Mouse (Mus musculus): ENCODE data around the gene Ttc37. TPM values are rescaled to one million over a fixed set of nuclear protein-coding genes. Genes with fewer than 3 reads are reported as not detected.
A peak's percentile ranks its signal among the peaks of the same experiment; 100 is the strongest.

Gene Ttc37
- total RNA-seq (2018; cell fraction: chromatin; rRNA removed): 10 to 100 TPM in 25 of 26 experiments, 1 to 10 TPM in 1; 9.7 to 97.1 (median 48.2) TPM
- total RNA-seq (2018; cell fraction: cytosol; rRNA removed): 10 to 100 TPM in 16 of 26 experiments, 1 to 10 TPM in 10; 5.8 to 13.1 (median 10.5) TPM
- 10 to 100 TPM in 25 of 26 experiments, 1 to 10 TPM in 1; 9.5 to 42.7 (median 24.3) TPM for total RNA-seq (2018; cell fraction: nucleus; rRNA removed)
- 6.7 to 12.3 TPM (median 7.3 TPM) in 3 replicates for polyA plus RNA-seq (2018)

DNA sequence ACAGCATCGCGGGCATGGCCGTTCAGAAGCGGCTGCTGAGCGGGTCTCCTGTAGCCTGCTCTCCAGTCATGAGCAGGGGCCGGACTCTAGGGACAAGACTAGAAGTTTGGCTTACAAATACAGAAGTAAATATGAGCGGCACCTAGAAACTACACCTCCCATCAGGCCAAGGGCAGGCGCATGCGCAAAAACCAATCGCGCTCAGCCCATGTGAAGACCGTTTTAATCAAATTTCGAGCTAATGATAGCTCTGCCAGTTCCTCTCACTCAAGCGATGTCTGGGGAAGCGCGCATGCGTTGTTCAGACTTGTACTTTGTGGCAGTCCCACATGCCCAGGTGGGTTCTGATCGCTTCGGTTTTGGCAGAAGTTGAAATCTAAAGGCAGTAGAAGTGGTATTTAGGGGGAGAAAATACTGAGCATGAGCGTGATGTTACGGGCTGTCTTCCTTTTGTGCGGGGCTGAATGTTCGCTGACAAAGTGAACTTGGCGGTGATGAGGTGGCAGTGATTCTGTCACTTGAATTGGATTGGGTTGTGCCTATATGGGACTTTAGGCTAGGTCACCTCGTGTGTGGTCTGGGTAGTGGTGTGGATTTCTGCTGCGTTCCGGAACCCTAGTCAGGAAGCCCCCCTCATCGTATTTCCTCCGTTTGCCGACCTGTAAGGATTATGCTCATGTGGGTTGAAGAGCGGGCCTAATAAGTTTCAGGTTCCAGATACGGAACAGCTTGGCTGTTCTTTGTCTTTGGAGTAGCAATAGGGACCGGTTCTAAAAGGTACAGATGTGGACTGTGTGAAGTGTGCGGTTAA is at the start of gene Ttc37, which contains the start of gene Arsk:
TSS of gene Ttc37 (plus strand) at position 242 of the 811 bp plus-strand sequence.
TSS of gene Arsk (minus strand) at position 168 of the 811 bp plus-strand sequence.
- Histone ChIP-seq H3K4me3 (ENCODE audit: inconsistent target) (peak within 1 kb of the TSS; percentile 57), H3K27ac (peak within 1 kb of the TSS; percentile 42), H3K36me3 (ENCODE audit: inconsistent target) (no peaks in the 10 kb centered on the region), H3K79me2 (ENCODE audit: inconsistent target) (peaks cover 29% of the 10 kb centered on the region)
- under 1% methylated on average over 34 of the region's 34 CpGs for WGBS (ENCODE audit: missing documents)

DNA sequence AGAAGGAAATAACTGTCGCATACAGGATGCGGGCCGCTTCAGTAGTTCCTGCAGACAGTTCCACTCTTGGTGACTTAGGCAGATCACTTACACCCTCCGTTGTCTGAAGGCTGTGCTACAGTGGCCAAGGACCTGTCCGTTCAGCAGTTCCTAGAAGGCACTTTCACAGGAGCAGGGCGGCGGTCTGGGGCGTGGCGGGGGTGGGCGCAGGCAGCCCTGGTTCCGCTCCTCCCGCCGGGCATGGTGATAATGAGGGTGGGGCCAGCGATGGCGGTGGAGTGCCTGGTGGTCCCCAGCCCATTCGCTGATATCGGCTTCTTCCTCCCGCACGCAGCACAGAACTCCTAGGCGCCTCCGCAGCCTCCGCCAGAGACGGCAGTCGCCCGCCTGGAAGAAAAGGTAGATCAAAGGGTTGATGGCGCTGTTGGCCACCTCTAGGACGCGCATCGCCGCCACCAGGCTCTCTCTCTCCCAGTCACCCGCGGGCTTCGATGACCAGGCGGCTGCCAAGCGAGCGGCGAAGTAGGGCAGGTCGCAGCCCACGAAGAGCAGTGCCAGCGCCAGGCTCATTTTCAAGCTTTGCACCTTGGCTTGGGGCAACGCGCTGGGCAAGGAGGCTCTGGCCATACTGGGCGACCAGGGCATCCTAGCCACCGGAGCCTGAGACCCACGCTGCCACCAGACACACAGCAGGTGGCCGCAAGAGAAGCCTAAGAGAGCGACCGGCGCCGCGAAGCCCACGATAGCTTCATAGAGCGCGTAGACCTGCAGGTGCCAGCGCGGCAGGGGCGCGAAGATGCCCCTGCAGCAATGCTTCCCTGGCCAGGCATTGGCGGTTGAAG is 42.9 kb upstream of the Ttc37 start:
- H3K27ac ChIP-seq: no peak overlapping the region
- H3K36me3 ChIP-seq (ENCODE audit: inconsistent target): no peaks in the 10 kb centered on the region
- H3K79me2 ChIP-seq (ENCODE audit: inconsistent target): no peaks in the 10 kb centered on the region
- peak overlapping the region; percentile 15; the same call in 1 of the 2 replicates for H3K4me3 ChIP-seq (ENCODE audit: inconsistent target)
- WGBS (ENCODE audit: missing documents): 2% methylated on average over 58 of the region's 59 CpGs

DNA sequence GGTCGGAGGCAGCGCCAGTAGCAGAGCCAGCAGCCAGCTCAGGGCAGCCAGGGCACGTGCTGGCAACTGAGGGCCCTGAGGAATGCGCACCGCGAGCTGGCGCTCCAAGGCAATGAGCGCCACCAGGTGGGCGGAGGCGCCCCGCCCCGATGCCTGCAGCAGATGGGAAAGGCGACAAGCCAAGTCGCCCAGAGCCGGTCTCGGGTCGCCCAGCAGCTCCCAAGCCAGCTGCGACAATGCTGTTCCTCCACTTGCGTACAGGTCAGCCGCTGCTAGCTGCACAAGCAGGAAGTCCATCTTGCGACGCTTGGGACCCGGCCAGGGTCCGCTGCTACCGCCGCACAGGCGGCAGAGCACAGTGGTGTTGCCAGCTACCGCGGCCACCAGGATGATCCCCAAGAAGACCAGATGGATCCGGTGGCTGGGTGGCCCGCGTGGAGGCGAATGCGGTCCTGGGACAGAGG is 42.2 kb upstream of the Ttc37 start:
- WGBS (ENCODE audit: missing documents): 2% methylated on average over 34 of the region's 34 CpGs
- H3K36me3 ChIP-seq (ENCODE audit: inconsistent target): no peaks in the 10 kb centered on the region
- H3K4me3 ChIP-seq (ENCODE audit: inconsistent target): peak overlapping the region; percentile 1; the same call in 1 of the 2 replicates
- H3K27ac ChIP-seq: no peak overlapping the region
- H3K79me2 ChIP-seq (ENCODE audit: inconsistent target): no peaks in the 10 kb centered on the region

DNA sequence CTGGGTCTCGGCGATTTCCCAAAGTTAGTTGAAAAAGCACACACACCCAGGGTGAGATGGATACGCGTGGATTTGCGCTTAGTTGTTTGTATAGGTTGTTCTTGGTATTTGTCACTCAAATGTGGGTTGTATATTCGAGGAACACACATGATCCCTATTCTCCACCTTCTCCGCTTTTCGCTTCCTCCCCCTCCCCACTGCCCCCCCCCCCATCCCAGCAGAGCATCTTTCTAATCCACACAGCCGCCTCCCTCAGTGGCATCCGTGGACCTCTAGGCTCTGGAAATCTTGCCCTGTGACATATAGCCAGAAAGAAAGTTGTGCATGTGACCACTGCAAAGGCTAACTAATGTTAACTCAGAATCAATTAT is 41.7 kb upstream of the Ttc37 start, which contains the start of gene Gpr150:
TSS of gene Gpr150 (minus strand) at position 101 of the 371 bp plus-strand sequence.
- Histone ChIP-seq H3K36me3 (ENCODE audit: inconsistent target) (no peaks in the 10 kb centered on the region), H3K79me2 (ENCODE audit: inconsistent target) (no peaks in the 10 kb centered on the region), H3K4me3 (ENCODE audit: inconsistent target) (peak within 1 kb of the TSS; percentile 15; the same call in 1 of the 2 replicates), H3K27ac (no peak within 1 kb of the TSS)
- 22% methylated on average over 9 of the region's 10 CpGs for WGBS (ENCODE audit: missing documents)

DNA sequence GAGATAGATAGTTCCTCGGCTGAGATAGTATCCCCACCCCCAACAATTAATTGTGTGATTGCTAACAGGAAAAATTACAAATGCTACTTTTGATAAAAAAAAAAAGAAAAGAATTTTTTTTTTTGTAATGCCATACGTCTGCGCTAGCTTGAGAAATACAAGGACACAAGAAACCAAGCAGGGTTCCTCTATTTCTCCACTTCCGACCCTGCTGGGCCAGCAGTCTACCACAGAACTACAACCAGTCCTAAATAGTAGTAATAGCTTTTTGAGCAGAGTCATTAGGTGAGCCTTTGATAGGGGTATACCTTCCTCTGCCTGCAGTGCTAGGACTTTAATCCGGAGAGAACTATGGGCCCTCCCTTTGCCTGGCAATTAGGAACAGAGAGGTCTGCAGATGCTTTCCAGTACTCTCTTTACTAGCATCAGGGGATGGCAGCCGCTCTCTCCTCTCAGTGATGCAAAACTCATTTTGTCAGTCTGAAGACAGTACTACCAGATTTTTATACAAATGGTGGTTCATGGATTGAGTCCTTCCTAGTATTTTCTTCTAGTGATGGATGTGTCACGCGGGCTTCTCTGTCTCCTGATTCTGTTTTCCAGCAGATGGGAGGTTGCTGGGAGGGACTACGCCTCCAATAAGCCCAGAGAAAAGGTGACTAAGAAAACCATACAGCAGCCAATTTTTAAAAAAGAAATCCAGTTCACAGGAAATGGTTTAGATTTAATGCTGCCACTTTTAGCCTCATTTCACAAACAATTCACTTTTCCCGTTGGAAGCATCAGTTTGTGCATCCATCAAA is 41.1 kb upstream of the Ttc37 start:
- H3K79me2 ChIP-seq (ENCODE audit: inconsistent target): no peaks in the 10 kb centered on the region
- no peaks in the 10 kb centered on the region for H3K36me3 ChIP-seq (ENCODE audit: inconsistent target)
- 64% methylated on average over 10 of the region's 10 CpGs for WGBS (ENCODE audit: missing documents)
- no peak overlapping the region for H3K4me3 ChIP-seq (ENCODE audit: inconsistent target)
- no peak overlapping the region for H3K27ac ChIP-seq

DNA sequence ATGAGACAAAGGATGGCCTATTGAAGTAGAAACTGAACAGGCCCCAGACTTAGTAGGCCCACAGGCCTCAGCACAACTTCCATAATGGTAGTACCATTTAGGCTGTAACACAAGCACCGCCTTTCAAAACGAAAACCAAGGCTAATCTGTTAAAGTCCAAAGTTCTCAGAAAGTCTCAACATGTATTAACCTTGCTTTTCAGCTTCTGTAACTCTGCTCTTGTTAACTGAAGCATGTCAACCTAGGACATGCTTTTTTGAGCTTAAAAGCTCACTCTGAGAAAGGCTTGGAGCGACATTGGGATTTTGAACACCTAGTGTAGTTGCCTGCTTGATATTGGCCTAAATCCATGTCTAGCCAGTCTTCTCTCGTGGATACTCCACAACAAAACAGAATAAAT is 38.9 kb upstream of the Ttc37 start:
- Histone ChIP-seq H3K79me2 (ENCODE audit: inconsistent target) (no peaks in the 10 kb centered on the region), H3K36me3 (ENCODE audit: inconsistent target) (peaks cover 5% of the 10 kb centered on the region; the same call in 1 of the 2 replicates), H3K27ac (no peak overlapping the region), H3K4me3 (ENCODE audit: inconsistent target) (no peak overlapping the region)
- WGBS (ENCODE audit: missing documents): 100% methylated on average over 4 of the region's 4 CpGs

DNA sequence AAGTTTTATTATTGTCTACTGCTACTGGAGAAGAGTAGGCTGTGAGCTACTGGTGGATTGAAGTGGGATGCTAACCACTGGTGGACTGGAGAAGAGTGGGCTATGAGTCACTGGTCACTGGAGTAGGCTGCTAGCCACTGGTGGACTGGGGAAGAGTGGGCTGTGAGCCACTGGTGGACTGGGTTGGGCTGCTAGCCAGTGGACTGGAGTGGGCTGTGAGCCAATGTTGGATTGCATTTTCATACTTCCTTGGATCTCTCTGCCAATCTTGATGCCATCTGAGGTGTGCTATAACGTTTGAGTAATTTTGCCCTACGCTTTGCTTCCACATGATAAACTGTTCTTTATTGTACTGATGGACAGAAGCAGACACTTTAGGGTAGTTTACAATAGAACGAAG is 36.4 kb upstream of the Ttc37 start:
- 87% methylated on average over 3 of the region's 3 CpGs for WGBS (ENCODE audit: missing documents)
- H3K36me3 ChIP-seq (ENCODE audit: inconsistent target): peaks cover 19% of the 10 kb centered on the region; the same call in 1 of the 2 replicates
- H3K27ac ChIP-seq: no peak overlapping the region
- H3K4me3 ChIP-seq (ENCODE audit: inconsistent target): no peak overlapping the region
- H3K79me2 ChIP-seq (ENCODE audit: inconsistent target): no peaks in the 10 kb centered on the region

DNA sequence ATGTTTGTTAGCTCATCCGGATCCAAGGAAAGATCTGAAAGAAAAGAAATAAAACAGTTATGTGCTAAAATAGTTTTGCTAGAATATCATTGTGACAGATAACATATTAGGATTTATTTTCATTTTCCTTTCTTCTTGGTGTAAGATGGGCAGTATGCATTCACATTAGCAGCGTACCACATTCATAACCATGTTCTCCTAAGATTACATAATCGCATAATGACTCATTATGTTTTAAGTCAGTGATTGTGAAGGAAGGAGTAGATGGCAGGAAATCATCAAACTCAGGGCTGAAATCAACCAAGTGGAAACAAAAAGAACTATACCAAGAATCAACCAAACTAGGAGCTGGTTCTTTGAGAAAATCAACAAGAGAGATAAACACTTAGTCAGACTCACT is 36.0 kb upstream of the Ttc37 start:
- WGBS (ENCODE audit: missing documents): 83% methylated on average over 3 of the region's 3 CpGs
- peaks cover 19% of the 10 kb centered on the region; the same call in 1 of the 2 replicates for H3K36me3 ChIP-seq (ENCODE audit: inconsistent target)
- H3K27ac ChIP-seq: no peak overlapping the region
- no peak overlapping the region for H3K4me3 ChIP-seq (ENCODE audit: inconsistent target)
- no peaks in the 10 kb centered on the region for H3K79me2 ChIP-seq (ENCODE audit: inconsistent target)

DNA sequence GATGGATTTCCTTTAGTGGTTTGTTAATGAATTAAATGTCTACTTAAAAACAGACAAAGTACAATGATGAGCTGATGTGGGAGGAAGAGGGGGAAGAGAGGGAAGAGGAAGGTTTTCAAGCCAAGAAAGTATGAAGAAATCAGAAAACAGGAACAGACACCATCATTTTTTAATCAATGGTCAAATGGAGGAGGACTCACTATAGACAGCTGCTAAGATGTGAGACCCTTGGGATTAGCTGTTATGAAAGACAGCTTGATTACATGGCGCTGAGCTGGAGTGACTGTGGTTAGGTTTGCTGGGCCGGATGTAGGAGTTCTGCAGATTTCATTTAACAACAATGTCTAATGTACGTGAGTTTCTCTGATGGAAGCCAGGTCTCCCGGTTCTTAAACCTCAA is 35.0 kb upstream of the Ttc37 start:
- 80% methylated on average over 4 of the region's 4 CpGs for WGBS (ENCODE audit: missing documents)

DNA sequence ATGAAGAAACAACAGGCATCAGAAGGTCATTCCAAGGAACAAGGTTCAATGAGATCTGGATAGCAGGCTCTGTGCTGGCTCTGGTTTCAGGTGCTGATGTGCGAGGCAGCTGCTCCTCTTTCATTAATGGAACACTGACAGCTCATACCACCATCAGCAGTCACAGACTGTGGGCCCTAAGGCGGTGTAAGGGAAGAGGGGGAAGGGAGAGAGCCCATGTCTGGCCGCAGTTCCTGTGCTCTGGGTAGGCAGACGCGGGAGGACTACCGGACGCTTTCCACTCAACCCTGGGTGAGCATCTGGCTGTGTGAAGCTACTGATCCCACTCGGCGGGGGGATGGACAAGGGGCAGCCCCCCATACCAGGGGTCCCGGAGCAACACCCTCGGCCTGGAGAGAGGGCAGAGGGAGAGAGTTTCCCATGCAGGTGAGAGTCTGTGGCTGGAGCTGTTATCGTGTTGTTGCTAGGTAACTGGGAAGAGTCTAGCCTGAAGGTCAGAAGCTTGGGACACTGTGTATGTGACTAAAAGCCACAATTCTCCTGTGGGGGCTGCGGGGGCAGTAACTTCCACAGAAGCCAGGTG is 34.1 kb upstream of the Ttc37 start:
- Histone ChIP-seq H3K4me3 (ENCODE audit: inconsistent target) (no peak overlapping the region), H3K36me3 (ENCODE audit: inconsistent target) (peaks cover 19% of the 10 kb centered on the region; the same call in 1 of the 2 replicates), H3K79me2 (ENCODE audit: inconsistent target) (no peaks in the 10 kb centered on the region), H3K27ac (no peak overlapping the region)
- WGBS (ENCODE audit: missing documents): 97% methylated on average over 13 of the region's 13 CpGs

More for the DNA sequence above, 35.0 kb upstream of the Ttc37 start:
- Histone ChIP-seq H3K79me2 (ENCODE audit: inconsistent target) (no peaks in the 10 kb centered on the region), H3K27ac (no peak overlapping the region), H3K4me3 (ENCODE audit: inconsistent target) (no peak overlapping the region), H3K36me3 (ENCODE audit: inconsistent target) (peaks cover 19% of the 10 kb centered on the region; the same call in 1 of the 2 replicates)

DNA sequence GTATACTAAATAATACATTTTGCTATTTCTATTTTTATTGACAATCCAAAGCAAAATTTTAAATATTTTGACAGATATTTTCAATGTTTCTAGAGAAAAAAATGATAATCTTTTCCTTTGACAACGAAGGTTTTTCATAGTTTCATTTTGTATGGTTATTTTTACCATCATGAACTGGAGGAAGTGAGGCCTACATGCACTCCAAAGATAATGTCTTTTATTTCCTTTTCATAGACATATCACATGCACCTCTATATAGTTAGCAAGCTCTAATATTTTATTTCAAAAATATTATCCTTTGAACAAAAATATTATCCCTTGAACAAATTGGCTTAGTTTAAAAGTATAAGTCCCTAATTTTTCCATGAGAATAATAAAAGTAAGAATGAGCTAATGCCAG is 24.2 kb upstream of the Ttc37 start:
- H3K79me2 ChIP-seq (ENCODE audit: inconsistent target): no peaks in the 10 kb centered on the region
- no peak overlapping the region for H3K4me3 ChIP-seq (ENCODE audit: inconsistent target)
- WGBS (ENCODE audit: missing documents): 15% methylated on average over 1 of the region's 1 CpGs
- H3K36me3 ChIP-seq (ENCODE audit: inconsistent target): no peaks in the 10 kb centered on the region
- H3K27ac ChIP-seq: no peak overlapping the region

DNA sequence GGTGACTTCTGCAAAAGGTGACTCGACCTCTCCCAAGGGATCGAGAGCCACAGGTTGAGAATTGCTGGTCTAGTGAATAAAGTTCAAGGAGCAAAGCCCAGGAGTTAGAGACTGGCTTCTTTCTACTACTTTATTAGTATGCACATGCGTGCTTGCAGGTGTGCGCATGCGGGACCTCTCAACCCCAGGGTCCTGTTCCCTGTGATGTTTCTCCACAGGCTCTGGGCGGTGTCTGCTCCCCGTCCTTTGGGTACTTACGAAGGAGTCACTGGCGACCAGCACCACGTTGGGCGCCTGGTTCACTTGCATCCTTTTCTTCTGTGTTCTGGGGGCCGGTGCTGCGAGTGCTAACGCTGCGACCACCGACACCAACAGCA is 430 bp upstream of the Ttc37 start:
- Histone ChIP-seq H3K4me3 (ENCODE audit: inconsistent target) (peak overlapping the region; percentile 57), H3K79me2 (ENCODE audit: inconsistent target) (peaks cover 29% of the 10 kb centered on the region), H3K27ac (peak overlapping the region; percentile 42), H3K36me3 (ENCODE audit: inconsistent target) (no peaks in the 10 kb centered on the region)
- 2% methylated on average over 16 of the region's 16 CpGs for WGBS (ENCODE audit: missing documents)

DNA sequence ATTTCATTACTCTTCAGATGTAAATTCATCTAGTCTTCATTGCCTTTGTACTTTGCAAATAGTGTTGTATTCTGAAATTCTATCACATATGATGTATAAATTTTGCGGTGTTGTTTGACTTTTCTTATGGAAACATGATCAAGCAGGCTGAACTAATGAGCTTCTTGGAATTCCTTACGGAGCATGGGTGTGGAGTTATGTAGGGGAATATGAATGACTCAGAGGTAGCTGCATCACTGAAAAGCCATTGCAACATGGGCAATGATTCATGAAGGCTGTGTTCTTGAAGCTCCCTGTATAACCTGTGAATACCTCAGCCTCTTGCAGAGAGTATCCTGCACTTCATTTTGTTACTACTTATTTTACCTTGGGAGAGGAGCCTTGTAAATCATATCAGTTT is 3.5 kb downstream of the Ttc37 start:
- Histone ChIP-seq H3K27ac (no peak overlapping the region), H3K36me3 (ENCODE audit: inconsistent target) (no peaks in the 10 kb centered on the region), H3K4me3 (ENCODE audit: inconsistent target) (no peak overlapping the region), H3K79me2 (ENCODE audit: inconsistent target) (peaks cover 29% of the 10 kb centered on the region)
- 100% methylated on average over 2 of the region's 2 CpGs for WGBS (ENCODE audit: missing documents)
